Mouse (Mus musculus) erythroblast, embryonic 14.5 days (primary cell): ENCODE data around the gene Pklr. TPM values are rescaled to one million over a fixed set of nuclear protein-coding genes. Genes with fewer than 3 reads are reported as not detected.

Source experiments
- H3K27me3 ChIP-seq: 2 replicates; pipeline ENCODE4 v1.6.1; 2012; ENCODE audit warnings: inconsistent platforms; ENCODE audit not compliant: control insufficient read depth
- H3K36me3 ChIP-seq: 2 replicates; pipeline ENCODE4 v1.6.1; 2012; ENCODE audit warnings: mild to moderate bottlenecking, inconsistent platforms; ENCODE audit not compliant: control insufficient read depth
- H3K4me1 ChIP-seq: 2 replicates; pipeline ENCODE4 v1.6.1; 2012; ENCODE audit warnings: inconsistent platforms; ENCODE audit not compliant: control insufficient read depth
- H3K4me3 ChIP-seq: replicated peaks from 2 replicates; pipeline ENCODE3; 2012; ENCODE audit warnings: moderate library complexity, mild to moderate bottlenecking, inconsistent platforms
- H3K9me3 ChIP-seq: 2 replicates; pipeline ENCODE4 v1.6.1; 2012; ENCODE audit warnings: low read length, inconsistent platforms, mixed read lengths; ENCODE audit not compliant: control insufficient read depth
- GATA1 ChIP-seq: IDR thresholded peaks from 2 replicates; pipeline ENCODE4 v1.6.1; 2012; ENCODE audit warnings: low read length, inconsistent platforms, mixed read lengths
- TAL1 ChIP-seq: IDR thresholded peaks from 3 replicates; pipeline ENCODE4 v1.6.1; 2012; ENCODE audit warnings: low read length, inconsistent platforms, mixed read lengths
- polyA plus RNA-seq: library from polyadenylated mRNA; stranded (reverse); fragments of >175 nt; gene quantifications from 2 replicates; pipeline ENCODE4 v1.2.3, GENCODE M21; 2012

Pklr gene
- polyA plus RNA-seq, 1 experiment: 55.5 TPM

DNA sequence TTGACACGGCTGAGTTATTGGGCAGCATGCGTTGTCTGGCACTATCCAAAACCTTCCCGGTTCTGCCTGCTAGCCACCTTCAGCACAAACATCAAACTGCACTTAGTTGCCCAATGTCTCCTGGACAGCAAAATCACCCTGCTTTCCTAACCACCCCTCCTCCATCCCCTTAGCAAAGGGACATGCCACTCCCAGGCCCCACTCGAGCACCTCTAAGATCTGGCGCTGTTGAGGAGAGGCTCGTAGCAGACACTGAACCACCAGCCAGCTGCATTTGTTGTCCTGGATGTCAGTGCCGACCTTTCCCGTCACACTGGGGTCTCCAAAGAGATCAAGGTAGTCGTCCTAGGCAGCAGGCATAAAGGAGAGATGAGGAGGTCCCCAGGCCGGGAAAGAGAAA lies 41.9 kb upstream of the Pklr start:
- H3K4me3 ChIP-seq: no peak overlapping the region
- TF ChIP-seq TAL1 (no peak), GATA1 (no peak)
- peaks cover 5% of the 10 kb centered on the region for H3K9me3 ChIP-seq
- H3K36me3 ChIP-seq: peaks cover 58% of the 10 kb centered on the region
- H3K4me1 ChIP-seq: peaks cover 68% of the 10 kb centered on the region
- H3K27me3 ChIP-seq: peaks cover 39% of the 10 kb centered on the region

- H3K4me1 ChIP-seq: peaks cover 56% of the 10 kb centered on the region
- peak within 1 kb of the TSS; percentile 73 for H3K4me3 ChIP-seq
- H3K27me3 ChIP-seq: no peaks in the 10 kb centered on the region
- peaks cover 49% of the 10 kb centered on the region for H3K36me3 ChIP-seq
- TF ChIP-seq GATA1 (no peak), TAL1 (no peak)
- H3K9me3 ChIP-seq: no peaks in the 10 kb centered on the region
Measured at GRCm38 (mm10) chr3:89100811-89101210, 35.1 kb upstream of the Pklr start, which contains the start of gene Gm43738. Gene Gm43738, minus strand, starts transcription at chr3:89101099.

DNA sequence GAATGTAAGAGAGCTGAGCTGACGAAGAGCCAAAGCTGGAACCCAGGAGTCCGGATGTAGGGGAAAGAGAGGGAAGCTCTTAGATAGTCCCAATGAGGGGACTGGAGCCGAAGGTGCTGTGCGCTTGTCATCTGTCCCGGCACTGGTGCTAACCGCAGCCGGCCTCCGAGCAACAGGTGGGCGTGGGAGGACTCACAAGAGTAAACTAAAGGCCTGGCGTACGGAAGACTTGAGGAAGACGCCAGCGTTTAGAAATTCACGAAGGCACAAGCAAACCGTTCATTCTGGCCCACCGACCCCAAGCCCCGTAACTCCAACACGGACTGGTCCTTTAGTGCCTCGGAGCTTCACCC lies 34.5 kb upstream of the Pklr start:
- Histone ChIP-seq H3K36me3 (peaks cover 43% of the 10 kb centered on the region), H3K4me1 (peaks cover 51% of the 10 kb centered on the region), H3K9me3 (no peaks in the 10 kb centered on the region), H3K4me3 (peak overlapping the region; percentile 73), H3K27me3 (no peaks in the 10 kb centered on the region)
- no peak for TF ChIP-seq TAL1
- no peak for TF ChIP-seq GATA1

- Histone ChIP-seq H3K4me1 (peaks cover 50% of the 10 kb centered on the region), H3K36me3 (peaks cover 38% of the 10 kb centered on the region), H3K27me3 (no peaks in the 10 kb centered on the region), H3K9me3 (no peaks in the 10 kb centered on the region), H3K4me3 (peak within 1 kb of the TSS; percentile 73)
- TF ChIP-seq TAL1 (no peak), GATA1 (no peak)
Measured at GRCm38 (mm10) chr3:89101812-89102494, 34.0 kb upstream of the Pklr start, which contains the start of gene Fdps. Gene Fdps, minus strand, starts transcription at chr3:89101959.

DNA sequence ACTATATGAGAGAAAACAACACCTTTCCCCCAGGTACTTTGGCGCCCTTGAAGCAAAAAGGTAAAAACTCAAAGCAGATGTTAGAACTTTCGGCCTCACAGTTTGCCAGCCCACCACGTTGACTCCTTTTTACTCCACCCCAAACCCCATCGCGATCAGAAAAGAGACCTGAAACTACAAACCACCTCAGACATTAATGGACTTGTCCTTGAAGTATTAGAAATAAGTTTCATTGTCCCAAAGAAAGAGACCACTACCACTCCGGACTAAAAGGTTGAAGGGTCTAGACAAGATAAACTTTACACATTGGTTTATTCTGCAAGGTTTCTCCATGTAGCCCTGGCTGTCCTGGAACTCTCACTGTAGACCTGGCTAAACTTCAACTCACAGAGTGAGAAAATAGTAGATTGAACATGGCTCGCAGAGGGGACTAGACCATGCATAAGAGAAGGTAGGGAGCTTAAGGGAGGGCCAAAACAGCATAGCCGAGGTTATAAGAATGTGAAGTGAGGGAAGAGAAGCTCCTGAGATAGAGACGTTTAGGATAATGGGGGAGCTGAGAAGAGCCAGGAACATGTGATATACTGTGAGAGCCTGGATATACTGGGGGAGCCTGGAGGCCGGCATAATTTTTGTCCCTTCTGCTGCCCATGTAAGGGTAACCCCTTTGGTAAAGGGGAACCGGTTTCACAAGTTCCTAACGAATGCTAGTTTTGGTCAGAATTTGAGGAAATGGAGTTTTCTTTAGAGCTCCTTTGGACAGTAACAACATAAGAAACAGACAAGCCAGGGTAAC lies 33.2 kb upstream of the Pklr start:
- peaks cover 50% of the 10 kb centered on the region for H3K4me1 ChIP-seq
- peak overlapping the region; percentile 73 for H3K4me3 ChIP-seq
- H3K27me3 ChIP-seq: no peaks in the 10 kb centered on the region
- no peak for TF ChIP-seq TAL1
- TF ChIP-seq GATA1: no peak
- peaks cover 31% of the 10 kb centered on the region for H3K36me3 ChIP-seq
- no peaks in the 10 kb centered on the region for H3K9me3 ChIP-seq

GRCm38 (mm10) chr3:89103291-89103595 lies 32.7 kb upstream of the Pklr start:
- Histone ChIP-seq H3K36me3 (peaks cover 25% of the 10 kb centered on the region), H3K4me3 (no peak overlapping the region), H3K4me1 (peaks cover 46% of the 10 kb centered on the region), H3K27me3 (no peaks in the 10 kb centered on the region), H3K9me3 (no peaks in the 10 kb centered on the region)
- TF ChIP-seq GATA1: no peak
- no peak for TF ChIP-seq TAL1

- H3K36me3 ChIP-seq: no peaks in the 10 kb centered on the region
- H3K4me3 ChIP-seq: no peak overlapping the region
- H3K4me1 ChIP-seq: peaks cover 14% of the 10 kb centered on the region
- TF ChIP-seq GATA1 (no peak), TAL1 (no peak)
- H3K9me3 ChIP-seq: no peaks in the 10 kb centered on the region
- no peaks in the 10 kb centered on the region for H3K27me3 ChIP-seq
Measured at GRCm38 (mm10) chr3:89106881-89107280, 29.1 kb upstream of the Pklr start.

- no peaks in the 10 kb centered on the region for H3K36me3 ChIP-seq
- peaks cover 9% of the 10 kb centered on the region for H3K4me1 ChIP-seq
- H3K4me3 ChIP-seq: no peak overlapping the region
- H3K27me3 ChIP-seq: no peaks in the 10 kb centered on the region
- TF ChIP-seq TAL1 (no peak), GATA1 (no peak)
- no peaks in the 10 kb centered on the region for H3K9me3 ChIP-seq
Measured at GRCm38 (mm10) chr3:89107545-89107944, 28.4 kb upstream of the Pklr start.

DNA sequence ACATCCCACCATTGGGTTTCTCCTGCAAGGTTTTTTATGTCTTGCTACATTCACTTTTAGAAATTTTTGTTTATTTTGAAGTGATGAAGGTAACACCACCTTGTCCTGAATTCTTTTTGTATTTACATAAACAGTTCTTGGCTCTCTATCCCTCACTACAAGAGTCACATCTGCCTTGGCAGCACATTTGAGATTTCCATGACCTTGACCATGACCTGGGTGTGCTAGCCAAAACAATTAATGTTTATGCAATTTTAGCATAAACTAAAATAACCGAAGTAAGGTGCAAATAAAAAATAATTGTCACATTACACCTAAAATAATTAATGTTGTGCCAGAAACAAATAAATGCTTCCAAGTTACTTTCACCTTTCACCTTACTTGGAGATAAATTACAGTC lies 27.8 kb upstream of the Pklr start:
- peaks cover 3% of the 10 kb centered on the region for H3K4me1 ChIP-seq
- H3K4me3 ChIP-seq: no peak overlapping the region
- no peaks in the 10 kb centered on the region for H3K9me3 ChIP-seq
- no peaks in the 10 kb centered on the region for H3K36me3 ChIP-seq
- TF ChIP-seq TAL1 (no peak), GATA1 (no peak)
- no peaks in the 10 kb centered on the region for H3K27me3 ChIP-seq
